Mouse (Mus musculus) lung, postnatal 0 days (tissue): ENCODE measurements around the gene Cybrd1. TPM values are rescaled to one million over a fixed set of nuclear protein-coding genes. Genes with fewer than 3 reads are reported as not detected.

Source experiments
- ATAC-seq: fragments of 200-750 bp; cut with Nextera tagmentation; 2 replicates; pipeline ENCODE4 v1.8.0; 2017; ENCODE audit warnings: moderate library complexity
- DNase-seq: peaks from one replicate; pipeline ENCODE4 v3.0.0-alpha.2; 2016; ENCODE audit warnings: low spot score
- H3K27ac ChIP-seq: fragments of 300-500 bp; sonication (generic); 2 replicates; pipeline ENCODE4 v1.5.1; 2014; ENCODE audit warnings: antibody characterized with exemption, mild to moderate bottlenecking, low read length, mixed read lengths
- H3K27me3 ChIP-seq: fragments of 300-500 bp; sonication (generic); replicated peaks from 2 replicates; pipeline ENCODE4 v1.6.1; 2014; ENCODE audit warnings: low read length, mixed read lengths; ENCODE audit not compliant: insufficient read depth
- H3K36me3 ChIP-seq: fragments of 300-500 bp; sonication (generic); 2 replicates; pipeline ENCODE4 v1.6.1; 2014; ENCODE audit warnings: low read length, mixed read lengths; ENCODE audit not compliant: insufficient read depth
- H3K4me1 ChIP-seq: fragments of 300-500 bp; sonication (generic); 2 replicates; pipeline ENCODE4 v1.6.1; 2014; ENCODE audit warnings: antibody characterized with exemption, low read depth, low read length, mixed read lengths; ENCODE audit not compliant: insufficient read depth
- H3K4me2 ChIP-seq: fragments of 300-500 bp; sonication (generic); replicated peaks from 2 replicates; pipeline ENCODE4 v1.6.1; 2014; ENCODE audit warnings: low read depth, mild to moderate bottlenecking, low read length, moderate library complexity, mixed read lengths
- H3K4me3 ChIP-seq: fragments of 300-500 bp; sonication (generic); 2 replicates; pipeline ENCODE4 v1.5.1; 2014; ENCODE audit warnings: low read depth, low read length
- H3K9ac ChIP-seq: fragments of 300-500 bp; sonication (generic); replicated peaks from 2 replicates; pipeline ENCODE4 v1.6.1; 2014; ENCODE audit warnings: low read depth, mild to moderate bottlenecking
- H3K9me3 ChIP-seq: fragments of 300-500 bp; sonication (generic); 2 replicates; pipeline ENCODE4 v1.6.1; 2016; ENCODE audit warnings: low read length, mixed read lengths
- CTCF ChIP-seq: IDR thresholded peaks from 2 replicates; pipeline ENCODE4 v1.5.1; 2016; ENCODE audit warnings: antibody characterized with exemption, mild to moderate bottlenecking
- EP300 ChIP-seq: IDR thresholded peaks from 2 replicates; pipeline ENCODE4 v1.6.1; 2016; ENCODE audit warnings: antibody characterized with exemption, mild to moderate bottlenecking, control low read depth
- WGBS: fragments of 180-500 bp; shearing (Covaris S2); extraction: QIAGEN DNeasy Blood & Tissue Kit; methylation state at CpG from one replicate; pipeline ENCODE4 v1.1.7; 2014; 5-methylcytosine and 5-hydroxymethylcytosine counted together
- polyA plus RNA-seq: library from polyadenylated mRNA; unstranded; fragments of >200 nt; fragmentation: Nextera tagmentation; extraction: Ambion mirVana; gene quantifications from 2 replicates; pipeline ENCODE4 v1.2.1, GENCODE M21; 2015

The Cybrd1 gene
- polyA plus RNA-seq = 4.1 and 4.5 TPM in 2 replicates

DNA sequence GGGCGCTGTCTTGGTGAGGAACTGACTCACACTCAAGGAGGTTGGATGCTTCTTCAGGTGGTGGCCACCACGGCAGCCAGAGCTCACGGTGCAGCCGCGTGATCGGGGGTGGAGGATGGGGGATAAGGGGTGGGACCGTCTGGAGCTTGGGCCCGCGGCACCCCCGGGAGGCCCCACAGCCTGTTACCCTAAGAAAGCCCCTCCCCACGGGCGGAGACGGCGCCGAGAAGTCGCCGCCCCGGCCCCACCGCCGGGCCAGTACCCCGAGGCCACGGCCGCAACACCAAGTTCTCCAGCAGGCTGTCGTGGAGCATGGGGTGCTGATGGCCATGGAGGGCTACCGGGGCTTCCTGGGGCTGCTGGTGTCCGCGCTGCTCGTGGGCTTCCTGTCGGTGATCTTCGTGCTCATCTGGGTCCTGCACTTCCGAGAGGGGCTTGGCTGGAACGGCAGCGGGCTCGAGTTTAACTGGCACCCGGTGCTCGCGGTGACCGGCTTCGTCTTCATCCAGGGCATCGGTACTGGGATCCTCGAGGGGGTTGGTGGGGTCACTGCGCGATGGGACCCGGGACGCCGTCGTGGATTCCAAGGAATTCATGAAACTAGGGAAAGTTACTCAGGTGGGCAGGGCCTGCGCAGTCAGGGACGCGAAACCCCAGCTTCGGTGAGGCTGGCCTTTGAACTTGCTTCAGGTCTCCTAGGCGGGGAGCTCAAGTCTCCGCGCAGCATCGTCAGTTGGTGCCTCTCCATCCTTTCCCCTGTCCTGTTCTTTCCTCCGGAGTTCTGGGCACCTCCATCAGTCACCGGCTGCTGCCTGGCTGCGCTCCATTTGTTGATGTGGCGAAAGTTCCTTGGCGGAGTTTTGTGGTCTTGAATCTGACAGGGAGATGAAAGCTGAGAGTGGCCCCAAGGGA, at the start of gene Cybrd1:
Gene Cybrd1, plus strand, starts transcription at position 127 of the 912 bp plus-strand sequence.
- DNase-seq (peak; percentile 36), ATAC-seq (peak; percentile 59)
- Histone ChIP-seq H3K9ac (peak within 1 kb of the TSS; percentile 43; the same call in 1 of the 2 replicates), H3K36me3 (no peaks in the 10 kb centered on the region), H3K4me2 (peak within 1 kb of the TSS; percentile 91), H3K27ac (no peak within 1 kb of the TSS), H3K4me3 (peak within 1 kb of the TSS; percentile 46), H3K9me3 (no peaks in the 10 kb centered on the region), H3K27me3 (no peaks in the 10 kb centered on the region), H3K4me1 (no peaks in the 10 kb centered on the region; the same call in 1 of the 2 replicates)
- TF ChIP-seq EP300 (no peak), CTCF (no peak)
- WGBS = 2% methylated on average over 55 of the region's 60 CpGs

DNA sequence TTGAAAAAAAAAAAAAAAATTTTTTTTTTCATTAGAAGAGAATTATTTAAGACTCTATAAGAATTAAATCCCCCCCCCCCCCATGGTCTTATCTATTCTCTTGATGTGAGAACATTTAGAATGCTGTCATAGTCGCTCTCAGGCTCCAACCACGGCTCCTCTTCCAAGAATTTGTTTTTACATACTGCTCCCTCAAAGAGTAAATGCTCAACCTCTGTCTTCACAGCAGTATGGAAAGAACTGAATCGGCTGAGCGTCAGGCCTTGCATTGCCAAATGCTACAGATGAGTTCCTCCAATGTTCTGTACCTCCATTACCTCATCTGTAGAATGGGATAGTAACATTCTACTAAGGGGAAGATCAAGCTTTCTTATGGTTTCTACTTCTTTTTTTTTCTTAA, 46.1 kb upstream of the Cybrd1 start:
- TF ChIP-seq EP300 (no peak), CTCF (no peak)
- no peaks in the 10 kb centered on the region for H3K27me3 ChIP-seq
- ATAC-seq = no peak
- H3K4me2 ChIP-seq = no peak overlapping the region
- H3K4me3 ChIP-seq = no peak overlapping the region
- H3K9ac ChIP-seq = no peak overlapping the region
- H3K4me1 ChIP-seq = no peaks in the 10 kb centered on the region
- H3K27ac ChIP-seq = no peak overlapping the region
- no peaks in the 10 kb centered on the region for H3K36me3 ChIP-seq
- WGBS = 91% methylated on average over 4 of the region's 4 CpGs
- no peaks in the 10 kb centered on the region for H3K9me3 ChIP-seq
- no peak for DNase-seq

DNA sequence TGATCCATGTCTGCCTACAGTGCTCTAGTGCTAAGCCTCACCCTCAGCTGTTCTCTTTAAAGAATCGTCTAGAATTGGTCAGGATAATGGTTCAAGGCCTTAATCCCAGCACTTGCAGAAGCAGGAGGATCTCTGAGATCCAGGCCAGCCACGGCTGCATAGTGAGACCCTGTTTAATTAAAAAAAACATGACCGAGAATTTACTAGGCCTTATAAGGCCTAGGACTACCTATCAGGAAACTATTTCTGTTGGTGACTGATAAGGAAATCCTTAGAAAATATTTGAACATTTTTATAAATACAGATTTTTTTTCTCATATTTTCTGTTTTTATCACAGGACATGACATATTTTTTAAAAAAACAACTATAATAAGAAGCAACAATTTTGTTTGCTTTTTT, 44.4 kb upstream of the Cybrd1 start:
- no peak overlapping the region for H3K4me3 ChIP-seq
- no peaks in the 10 kb centered on the region for H3K4me1 ChIP-seq
- ATAC-seq = no peak
- H3K27me3 ChIP-seq = no peaks in the 10 kb centered on the region
- TF ChIP-seq EP300 (no peak), CTCF (no peak)
- 88% methylated on average over 3 of the region's 3 CpGs for WGBS
- no peak overlapping the region for H3K27ac ChIP-seq
- DNase-seq = no peak
- no peak overlapping the region for H3K9ac ChIP-seq
- H3K36me3 ChIP-seq = no peaks in the 10 kb centered on the region
- no peaks in the 10 kb centered on the region for H3K9me3 ChIP-seq
- H3K4me2 ChIP-seq = no peak overlapping the region

DNA sequence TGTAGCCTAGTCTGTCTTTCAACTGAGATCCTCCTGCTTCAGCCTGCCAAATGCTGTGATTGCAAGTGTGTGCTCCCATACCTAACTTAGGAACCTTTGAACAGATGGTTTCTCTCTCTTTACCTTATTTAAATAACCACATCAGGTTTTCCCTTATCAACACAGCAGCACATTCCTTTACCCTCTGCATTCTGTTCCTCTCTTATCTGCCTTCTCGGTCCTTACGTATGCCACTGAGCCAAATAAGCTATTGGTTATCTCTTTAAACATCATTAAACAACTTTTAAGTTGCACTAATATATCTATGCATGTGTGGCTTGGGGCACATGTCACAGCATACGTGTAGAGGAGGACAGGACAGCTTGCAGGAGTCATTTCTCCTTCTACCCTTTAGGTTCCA, 43.9 kb upstream of the Cybrd1 start:
- ATAC-seq (no peak), DNase-seq (no peak)
- no peaks in the 10 kb centered on the region for H3K36me3 ChIP-seq
- H3K4me3 ChIP-seq = no peak overlapping the region
- no peak overlapping the region for H3K4me2 ChIP-seq
- no peaks in the 10 kb centered on the region for H3K9me3 ChIP-seq
- no peaks in the 10 kb centered on the region for H3K27me3 ChIP-seq
- H3K4me1 ChIP-seq = no peaks in the 10 kb centered on the region
- H3K27ac ChIP-seq = no peak overlapping the region
- 61% methylated on average over 3 of the region's 3 CpGs for WGBS
- TF ChIP-seq EP300 (no peak), CTCF (no peak)
- H3K9ac ChIP-seq = no peak overlapping the region

DNA sequence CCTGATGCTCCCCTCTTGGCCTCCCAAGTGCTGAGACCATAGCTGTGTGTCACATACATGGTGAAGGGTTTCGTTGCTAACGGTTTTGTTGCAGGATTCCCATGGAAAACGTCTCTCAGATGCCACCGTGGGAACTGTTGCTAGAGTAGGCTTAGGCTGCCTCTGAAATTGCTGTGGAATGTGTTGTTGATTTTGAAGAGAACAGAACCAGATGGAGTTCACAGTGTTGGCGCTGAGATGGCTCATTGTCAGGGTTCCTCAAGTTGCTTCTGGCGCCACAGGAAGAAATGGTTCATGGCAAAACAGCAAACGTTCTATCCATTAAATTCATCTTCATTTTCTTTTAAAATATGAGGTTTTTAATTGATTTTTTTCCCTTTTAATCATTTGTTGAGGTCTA, 35.3 kb upstream of the Cybrd1 start:
- no peaks in the 10 kb centered on the region for H3K27me3 ChIP-seq
- H3K4me3 ChIP-seq = no peak overlapping the region
- H3K36me3 ChIP-seq = peaks cover 5% of the 10 kb centered on the region; the same call in 1 of the 2 replicates
- TF ChIP-seq CTCF (no peak), EP300 (no peak)
- no peaks in the 10 kb centered on the region for H3K4me1 ChIP-seq
- H3K27ac ChIP-seq = no peak overlapping the region
- no peak for DNase-seq
- ATAC-seq = no peak
- no peak overlapping the region for H3K4me2 ChIP-seq
- no peaks in the 10 kb centered on the region for H3K9me3 ChIP-seq
- 86% methylated on average over 7 of the region's 7 CpGs for WGBS
- no peak overlapping the region for H3K9ac ChIP-seq

DNA sequence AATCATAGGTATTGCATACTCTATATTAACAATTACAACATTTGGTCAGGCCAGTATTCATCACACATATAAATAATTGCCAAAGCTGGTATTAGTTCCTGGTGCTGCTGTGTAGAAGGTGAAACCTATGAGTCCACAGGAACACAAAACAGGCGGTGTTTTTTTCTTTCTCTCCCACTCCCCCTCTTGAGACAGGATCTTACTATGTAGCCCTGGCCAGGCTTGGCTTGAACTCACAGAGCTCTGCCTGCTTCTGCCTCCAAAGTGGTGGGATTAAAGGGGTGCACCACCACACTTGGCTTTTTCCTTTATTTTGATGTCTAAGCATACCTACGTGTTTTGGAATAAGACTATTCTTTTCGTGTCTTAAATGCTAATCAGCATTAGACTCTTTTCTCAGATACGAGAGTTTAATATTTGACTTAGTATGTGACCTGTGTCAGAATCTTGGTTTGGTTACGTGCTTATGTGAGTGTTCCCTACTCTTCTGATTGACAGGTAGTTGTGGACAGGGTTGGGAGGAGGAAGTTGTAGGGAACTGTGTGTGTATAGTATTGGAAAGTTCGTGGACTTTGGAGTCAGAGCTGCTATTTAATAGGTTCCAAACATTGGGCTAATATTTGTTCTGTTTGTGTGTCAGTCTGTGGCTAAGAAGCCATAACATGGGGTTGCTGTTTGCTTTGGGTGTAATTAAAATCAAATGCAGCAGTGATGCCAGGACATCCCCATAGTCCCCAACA, 34.1 kb upstream of the Cybrd1 start:
- H3K27ac ChIP-seq = no peak overlapping the region

More for the DNA sequence above, 34.1 kb upstream of the Cybrd1 start:
- TF ChIP-seq CTCF (no peak), EP300 (no peak)
- Histone ChIP-seq H3K9me3 (no peaks in the 10 kb centered on the region), H3K4me2 (no peak overlapping the region), H3K36me3 (peaks cover 5% of the 10 kb centered on the region), H3K9ac (no peak overlapping the region), H3K4me1 (no peaks in the 10 kb centered on the region), H3K27me3 (no peaks in the 10 kb centered on the region), H3K4me3 (no peak overlapping the region)
- WGBS = 85% methylated on average over 6 of the region's 6 CpGs
- DNase-seq = no peak
- no peak for ATAC-seq
